Mouse (Mus musculus) CH12.LX (cell line): ENCODE measurements around the gene Fam193a. TPM values are rescaled to one million over a fixed set of nuclear protein-coding genes. Genes with fewer than 3 reads are reported as not detected.

Experiments used
- DNase-seq: peaks from one replicate; pipeline ENCODE4 v3.0.0-alpha.2; 2013; ENCODE audit errors: extremely low read depth
- H3K27ac ChIP-seq: 2 replicates; pipeline ENCODE4 v1.5.1; 2012; ENCODE audit warnings: low read depth, mild to moderate bottlenecking, control low read depth, moderate library complexity; ENCODE audit not compliant: insufficient read depth
- H3K27me3 ChIP-seq: replicated peaks from 2 replicates; pipeline ENCODE3; 2012; ENCODE audit warnings: inconsistent platforms
- H3K36me3 ChIP-seq, 2 experiments: replicated peaks in 1 of 2; 2 replicates each; pipeline versions ENCODE3 to v1.6.1; 2012; ENCODE audit warnings: inconsistent platforms in 1 of 2, low read length in 1 of 2, mild to moderate bottlenecking in 1 of 2, mixed read lengths in 1 of 2, moderate library complexity in 1 of 2; ENCODE audit not compliant: control insufficient read depth in 1 of 2, insufficient read depth in 1 of 2
- H3K4me1 ChIP-seq, 2 experiments: 2 replicates each; pipeline ENCODE4 v1.6.1; 2012; ENCODE audit warnings: inconsistent platforms in 1 of 2, moderate library complexity in 1 of 2; ENCODE audit not compliant: insufficient read depth in 2 of 2, control insufficient read depth in 1 of 2
- H3K4me2 ChIP-seq: 2 replicates; pipeline ENCODE4 v1.6.1; 2012; ENCODE audit warnings: low read depth, mild to moderate bottlenecking, control low read depth; ENCODE audit not compliant: poor library complexity, insufficient read depth, severe bottlenecking
- H3K4me3 ChIP-seq, 3 experiments: fragments of 150-350 bp in 1 of 3; sonication (generic) in 1 of 3; replicated peaks in 1 of 3; 2 replicates each; pipeline versions ENCODE3 to v1.5.1; 2011 to 2012; ENCODE audit warnings: low read depth in 2 of 3, low read length in 2 of 3, mild to moderate bottlenecking in 2 of 3, moderate library complexity in 2 of 3, control low read depth in 1 of 3, improper control_type of control experiment in 1 of 3, inconsistent platforms in 1 of 3, mixed read lengths in 1 of 3; ENCODE audit not compliant: poor library complexity in 1 of 3
- H3K79me2 ChIP-seq: replicated peaks from 2 replicates; pipeline ENCODE4 v1.6.1; 2012; ENCODE audit warnings: mild to moderate bottlenecking, moderate library complexity; ENCODE audit not compliant: control insufficient read depth, poor library complexity, insufficient read depth, severe bottlenecking; ENCODE audit errors: extremely low read depth
- H3K9ac ChIP-seq: 2 replicates; pipeline ENCODE4 v1.6.1; 2012; ENCODE audit warnings: low read depth, mild to moderate bottlenecking, control low read depth, moderate library complexity; ENCODE audit not compliant: insufficient read depth
- H3K9me3 ChIP-seq: replicated peaks from 2 replicates; pipeline ENCODE3; 2012; ENCODE audit warnings: low read length, inconsistent platforms, mixed read lengths
- BHLHE40 ChIP-seq: IDR thresholded peaks from 2 replicates; pipeline ENCODE4 v1.6.1; 2011; ENCODE audit warnings: mild to moderate bottlenecking, low read depth, low read length, improper control_type of control experiment
- CHD1 ChIP-seq: IDR thresholded peaks from 2 replicates; pipeline ENCODE4 v1.6.1; 2012; ENCODE audit warnings: low read depth, low read length, improper control_type of control experiment, inconsistent platforms
- CHD2 ChIP-seq: IDR thresholded peaks from 2 replicates; pipeline ENCODE4 v1.6.1; 2011; ENCODE audit warnings: low read length, improper control_type of control experiment
- EP300 ChIP-seq: IDR thresholded peaks from 2 replicates; pipeline ENCODE4 v1.6.1; 2011; ENCODE audit warnings: low read length, improper control_type of control experiment
- ETS1 ChIP-seq: conservative IDR thresholded peaks from 2 replicates; pipeline ENCODE4 v1.6.1; 2012; ENCODE audit warnings: low read depth, mild to moderate bottlenecking, inconsistent platforms, low read length, improper control_type of control experiment, moderate library complexity
- HCFC1 ChIP-seq: IDR thresholded peaks from 2 replicates; pipeline ENCODE4 v1.6.1; 2012; ENCODE audit warnings: low read depth, mild to moderate bottlenecking, inconsistent platforms, low read length, improper control_type of control experiment
- IRF4 ChIP-seq: IDR thresholded peaks from 2 replicates; pipeline ENCODE4 v1.6.1; 2014; ENCODE audit warnings: low read depth, mild to moderate bottlenecking, inconsistent platforms, low read length, improper control_type of control experiment
- JUN ChIP-seq: IDR thresholded peaks from 2 replicates; pipeline ENCODE4 v1.6.1; 2011; ENCODE audit warnings: low read depth, mild to moderate bottlenecking, low read length, improper control_type of control experiment, moderate library complexity; ENCODE audit not compliant: insufficient read depth
- JUND ChIP-seq: conservative IDR thresholded peaks from 2 replicates; pipeline ENCODE4 v1.6.1; 2011; ENCODE audit warnings: low read depth, low read length, improper control_type of control experiment
- KAT2A ChIP-seq: IDR thresholded peaks from 2 replicates; pipeline ENCODE4 v1.6.1; 2012; ENCODE audit warnings: low read length, improper control_type of control experiment, inconsistent platforms; ENCODE audit not compliant: insufficient replicate concordance
- MEF2A ChIP-seq: IDR thresholded peaks from 2 replicates; pipeline ENCODE4 v1.6.1; 2014; ENCODE audit warnings: low read depth, mild to moderate bottlenecking, inconsistent platforms, low read length, improper control_type of control experiment, borderline replicate concordance
- MXI1 ChIP-seq: IDR thresholded peaks from 2 replicates; pipeline ENCODE4 v1.6.1; 2011; ENCODE audit warnings: mild to moderate bottlenecking, low read depth, low read length, improper control_type of control experiment
- MYC ChIP-seq: IDR thresholded peaks from 2 replicates; pipeline ENCODE4 v1.6.1; 2011; ENCODE audit warnings: low read depth, mild to moderate bottlenecking, improper control_type of control experiment, low read length
- NELFE ChIP-seq: IDR thresholded peaks from 2 replicates; pipeline ENCODE4 v1.6.1; 2011; ENCODE audit warnings: low read depth, low read length, improper control_type of control experiment
- PAX5 ChIP-seq: IDR thresholded peaks from 2 replicates; pipeline ENCODE4 v1.6.1; 2012; ENCODE audit warnings: low read length, inconsistent platforms, mixed read lengths
- POLR2A ChIP-seq: IDR thresholded peaks from 2 replicates; pipeline ENCODE4 v1.6.1; 2011; ENCODE audit warnings: low read depth, mild to moderate bottlenecking, improper control_type of control experiment, low read length
- SIN3A ChIP-seq: IDR thresholded peaks from 2 replicates; pipeline ENCODE4 v1.6.1; 2012; ENCODE audit warnings: low read length, improper control_type of control experiment, inconsistent platforms
- SMC3 ChIP-seq: IDR thresholded peaks from 2 replicates; pipeline ENCODE4 v1.6.1; 2011; ENCODE audit warnings: low read depth, low read length, improper control_type of control experiment
- TBP ChIP-seq: conservative IDR thresholded peaks from 2 replicates; pipeline ENCODE4 v1.6.1; 2011; ENCODE audit warnings: low read depth, low read length, improper control_type of control experiment
- TCF12 ChIP-seq: IDR thresholded peaks from 2 replicates; pipeline ENCODE4 v1.6.1; 2014; ENCODE audit warnings: low read depth, mild to moderate bottlenecking, inconsistent platforms, low read length, improper control_type of control experiment
- USF1 ChIP-seq: IDR thresholded peaks from 2 replicates; pipeline ENCODE4 v1.6.1; 2014; ENCODE audit warnings: low read depth, mild to moderate bottlenecking, inconsistent platforms, low read length, improper control_type of control experiment
- ZC3H11A ChIP-seq: IDR thresholded peaks from 2 replicates; pipeline ENCODE4 v1.6.1; 2012; ENCODE audit warnings: low read depth, mild to moderate bottlenecking, inconsistent platforms, low read length, improper control_type of control experiment
- ZKSCAN1 ChIP-seq: IDR thresholded peaks from 2 replicates; pipeline ENCODE4 v1.6.1; 2012; ENCODE audit warnings: low read depth, inconsistent platforms, low read length, improper control_type of control experiment, borderline replicate concordance
- ZNF384 ChIP-seq: IDR thresholded peaks from 2 replicates; pipeline ENCODE4 v1.6.1; 2012; ENCODE audit warnings: low read depth, low read length, improper control_type of control experiment, inconsistent platforms
- dilution Hi-C: fragments of 300-500 bp; cut with MboI; formaldehyde crosslinking; loops from 2 replicates; pipeline ENCODE4 v1.14.3; 2020; ENCODE audit warnings: low sequenced_read_pairs; ENCODE audit not compliant: extremely low pct_unique_long_range_greater_than_20kb, extremely low pct_ligation_motif_present
- in situ Hi-C: fragments of 300-500 bp; cut with MboI; formaldehyde crosslinking; loops from 3 replicates; pipeline ENCODE4 v1.14.3; 2019; ENCODE audit warnings: low sequenced_read_pairs, low pct_ligation_motif_present, low pct_unique_long_range_greater_than_20kb, mixed read lengths
- polyA plus RNA-seq: library from polyadenylated mRNA; unstranded; fragments of >175 nt; gene quantifications from 2 replicates; pipeline ENCODE4 v1.2.1, GENCODE M21; 2012; ENCODE audit warnings: low read depth; ENCODE audit not compliant: insufficient read length
- total RNA-seq, 2 experiments: library from RNA; depleted of rRNA; stranded (reverse); fragments of 300-350 nt in 1 of 2; fragments of >200 nt in 1 of 2; gene quantifications; 2 replicates each; pipeline ENCODE4 v1.2.3; 2012 to 2014

Gene Fam193a
- total and polyA plus RNA-seq, 3 experiments: 3.6 to 19.0 (median 8.5) TPM

DNA sequence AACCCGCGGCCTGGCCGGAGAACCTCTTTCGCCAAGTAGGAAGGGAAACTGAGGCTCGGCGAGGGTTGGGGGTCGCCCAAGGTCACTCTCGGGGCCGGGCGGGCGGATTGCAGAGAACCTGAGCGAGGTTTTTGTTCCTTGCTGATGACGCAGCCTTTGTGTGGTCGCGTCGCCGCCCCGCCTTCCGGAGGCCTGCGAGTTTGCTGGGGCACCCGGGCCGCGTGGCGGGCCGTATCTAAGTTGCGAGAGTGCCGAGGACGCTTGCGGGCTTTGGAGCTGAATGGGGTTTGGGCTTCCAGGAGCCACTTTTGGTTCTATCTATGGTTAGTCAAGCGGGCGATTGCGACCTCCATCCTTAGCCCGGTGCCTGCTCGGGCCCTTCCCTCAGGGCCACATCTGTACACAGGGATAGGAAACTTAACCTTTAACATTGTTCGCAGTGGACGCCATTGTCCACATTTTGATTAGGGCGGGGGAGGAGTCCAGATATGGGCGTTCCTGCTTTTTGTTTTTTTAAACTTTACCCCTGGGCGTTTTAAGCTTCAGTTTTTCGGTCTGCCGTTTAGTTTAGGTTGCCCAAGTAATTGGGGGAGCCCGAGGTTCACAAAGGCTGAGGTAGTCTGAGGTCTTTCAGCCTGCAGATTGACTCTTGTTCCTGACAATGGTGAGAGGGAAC is 32.8 kb upstream of the Fam193a start (continued):
- peak; percentile 29; the same call in 1 of the 2 replicates for TF ChIP-seq HCFC1
- no peak for TF ChIP-seq USF1
- no peak; the same call in 1 of the 2 replicates for TF ChIP-seq POLR2A
- no peak for TF ChIP-seq ETS1
- TF ChIP-seq MYC: peak; percentile 86
- TF ChIP-seq NELFE: 0 out of 2 replicates have a peak, but pooled peaks have one; percentile 19
- TF ChIP-seq MEF2A: no peak
- peak; percentile 22; the same call in 1 of the 2 replicates for TF ChIP-seq CHD2
- no peak for TF ChIP-seq BHLHE40
- no peak; the same call in 1 of the 2 replicates for TF ChIP-seq ZNF384
- TF ChIP-seq IRF4: no peak
- no peak for TF ChIP-seq CHD1
- no peak for TF ChIP-seq PAX5
- peak; percentile 48; the same call in 1 of the 2 replicates for TF ChIP-seq TCF12
- TF ChIP-seq TBP: 0 out of 2 replicates have a peak, but pooled peaks have one; percentile 23
- TF ChIP-seq SMC3: no peak
- TF ChIP-seq MXI1: peak; percentile 91
- TF ChIP-seq ZC3H11A: no peak
- peak; percentile 54; the same call in 1 of the 2 replicates for TF ChIP-seq SIN3A

DNA sequence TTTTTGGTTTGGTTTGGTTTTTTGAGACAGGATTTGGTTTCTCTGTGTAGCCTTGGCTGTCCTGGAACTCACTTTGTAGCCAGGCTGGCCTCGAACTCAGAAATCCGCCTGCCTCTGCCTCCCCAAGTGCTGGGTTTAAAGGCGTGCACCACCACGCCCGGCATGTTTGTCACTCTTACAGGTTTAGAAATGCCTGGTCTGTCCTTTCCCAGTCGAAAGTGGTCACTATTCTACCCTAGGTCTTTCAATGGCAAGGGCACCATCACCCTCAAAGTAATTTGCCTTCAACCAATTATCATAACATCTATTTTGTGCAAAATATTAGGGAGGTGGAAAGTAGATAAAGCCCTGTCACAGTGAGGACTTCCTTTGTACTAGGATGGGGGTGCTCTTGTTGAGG is 29.5 kb upstream of the Fam193a start:
- in situ Hi-C loops: no loop called here
- Histone ChIP-seq H3K36me3 (peaks cover 11 to 55% of the 10 kb centered on the region in 2 experiments), H3K4me1 (peaks cover 4 to 40% of the 10 kb centered on the region in 2 experiments; a peak in 3 of 4 replicates), H3K9me3 (no peaks in the 10 kb centered on the region), H3K4me3 (no peak overlapping the region), H3K9ac (no peak overlapping the region), H3K27ac (no peak overlapping the region), H3K4me2 (no peak overlapping the region; the same call in 1 of the 2 replicates), H3K79me2 (peaks cover 89% of the 10 kb centered on the region), H3K27me3 (no peaks in the 10 kb centered on the region)
- dilution Hi-C loops: no loop called here
- no peak for TF ChIP-seq ZNF384
- no peak for TF ChIP-seq ZKSCAN1
- TF ChIP-seq SMC3: no peak
- TF ChIP-seq ETS1: no peak
- TF ChIP-seq HCFC1: no peak
- TF ChIP-seq PAX5: no peak
- TF ChIP-seq EP300: no peak
- TF ChIP-seq KAT2A: no peak
- no peak for TF ChIP-seq USF1
- TF ChIP-seq JUN: no peak
- no peak for TF ChIP-seq JUND
- DNase-seq: no peak
